Mouse (Mus musculus) liver, postnatal 0 days (tissue): ENCODE measurements around the gene Gtf2a1l. TPM values are rescaled to one million over a fixed set of nuclear protein-coding genes. Genes with fewer than 3 reads are reported as not detected.

Experiments used
- ATAC-seq: fragments of 200-750 bp; cut with Nextera tagmentation; 2 replicates; pipeline ENCODE4 v1.8.0; 2017; ENCODE audit warnings: mild to moderate bottlenecking, moderate library complexity
- DNase-seq: peaks from one replicate; pipeline ENCODE4 v3.0.0-alpha.2; 2016
- H3K27ac ChIP-seq: fragments of 300-500 bp; sonication (generic); 2 replicates; pipeline ENCODE4 v1.5.1; 2014; ENCODE audit warnings: antibody characterized with exemption, moderate library complexity, mild to moderate bottlenecking, low read depth
- H3K27me3 ChIP-seq: fragments of 300-500 bp; sonication (generic); 2 replicates; pipeline ENCODE4 v1.6.1; 2014; ENCODE audit warnings: low read length, control low read depth, mixed read lengths; ENCODE audit not compliant: insufficient read depth
- H3K36me3 ChIP-seq: fragments of 300-500 bp; sonication (generic); replicated peaks from 2 replicates; pipeline ENCODE4 v1.6.1; 2014; ENCODE audit warnings: mild to moderate bottlenecking, control low read depth, low read length, moderate library complexity, mixed read lengths; ENCODE audit not compliant: insufficient read depth
- H3K4me1 ChIP-seq: fragments of 300-500 bp; sonication (generic); 2 replicates; pipeline ENCODE4 v1.6.1; 2014; ENCODE audit warnings: antibody characterized with exemption, mild to moderate bottlenecking, control low read depth; ENCODE audit not compliant: insufficient read depth
- H3K4me2 ChIP-seq: fragments of 300-500 bp; sonication (generic); 2 replicates; pipeline ENCODE4 v1.6.1; 2014; ENCODE audit warnings: low read depth, mild to moderate bottlenecking, low read length, moderate library complexity, mixed read lengths
- H3K4me3 ChIP-seq: fragments of 300-500 bp; sonication (generic); 2 replicates; pipeline ENCODE4 v1.5.1; 2014; ENCODE audit warnings: low read depth, low read length
- H3K9ac ChIP-seq: fragments of 300-500 bp; sonication (generic); replicated peaks from 2 replicates; pipeline ENCODE4 v1.6.1; 2014; ENCODE audit warnings: mild to moderate bottlenecking, moderate library complexity
- H3K9me3 ChIP-seq: fragments of 300-500 bp; sonication (generic); 2 replicates; pipeline ENCODE4 v1.6.1; 2016; ENCODE audit warnings: mild to moderate bottlenecking, control low read depth, low read length, mixed read lengths
- CTCF ChIP-seq: sonication (generic); IDR thresholded peaks from 2 replicates; pipeline ENCODE4 v1.5.1; 2016; ENCODE audit warnings: antibody characterized with exemption, low read depth
- EP300 ChIP-seq: IDR thresholded peaks from 2 replicates; pipeline ENCODE4 v1.6.1; 2016; ENCODE audit warnings: antibody characterized with exemption, low read depth, mild to moderate bottlenecking
- WGBS: fragments of 180-500 bp; shearing (Covaris S2); extraction: QIAGEN DNeasy Blood & Tissue Kit; methylation state at CpG from one replicate; pipeline ENCODE4 v1.1.7; 2014; ENCODE audit not compliant: insufficient replicate concordance; 5-methylcytosine and 5-hydroxymethylcytosine counted together
- polyA plus RNA-seq: library from polyadenylated mRNA; unstranded; fragments of >200 nt; fragmentation: Nextera tagmentation; extraction: Ambion mirVana; gene quantifications from 2 replicates; pipeline ENCODE4 v1.2.1, GENCODE M21; 2015

Gtf2a1l gene
- polyA plus RNA-seq = not detected in 2 replicates

GRCm38 (mm10) chr17:88668452-88668851 is at the start of gene Gtf2a1l:
Gene Gtf2a1l (plus strand): TSS chr17:88668660.
- no peak within 1 kb of the TSS for H3K4me3 ChIP-seq
- H3K27ac ChIP-seq = no peak within 1 kb of the TSS
- H3K4me1 ChIP-seq = no peaks in the 10 kb centered on the region
- H3K4me2 ChIP-seq = no peak within 1 kb of the TSS
- 25% methylated on average over 21 of the region's 21 CpGs for WGBS
- no peaks in the 10 kb centered on the region for H3K36me3 ChIP-seq
- no peaks in the 10 kb centered on the region for H3K9me3 ChIP-seq
- H3K27me3 ChIP-seq = no peaks in the 10 kb centered on the region
- no peak within 1 kb of the TSS for H3K9ac ChIP-seq
- TF ChIP-seq CTCF (no peak), EP300 (no peak)
- peak; percentile 22 for DNase-seq
- 0 out of 2 replicates have a peak, but pooled peaks have one; percentile 17 for ATAC-seq

- H3K4me3 ChIP-seq = no peak overlapping the region
- no peaks in the 10 kb centered on the region for H3K9me3 ChIP-seq
- no peak overlapping the region for H3K4me2 ChIP-seq
- H3K36me3 ChIP-seq = no peaks in the 10 kb centered on the region
- ATAC-seq = 0 out of 2 replicates have a peak, but pooled peaks have one; percentile 19
- no peaks in the 10 kb centered on the region for H3K27me3 ChIP-seq
- TF ChIP-seq CTCF (no peak), EP300 (no peak)
- no peak overlapping the region for H3K9ac ChIP-seq
- DNase-seq = peak; percentile 38
- WGBS = 67% methylated on average over 4 of the region's 4 CpGs
- H3K27ac ChIP-seq = peak overlapping the region; percentile 41; the same call in 1 of the 2 replicates
- H3K4me1 ChIP-seq = no peaks in the 10 kb centered on the region
Observed at GRCm38 (mm10) chr17:88620935-88621334, 47.5 kb upstream of the Gtf2a1l start.

DNA sequence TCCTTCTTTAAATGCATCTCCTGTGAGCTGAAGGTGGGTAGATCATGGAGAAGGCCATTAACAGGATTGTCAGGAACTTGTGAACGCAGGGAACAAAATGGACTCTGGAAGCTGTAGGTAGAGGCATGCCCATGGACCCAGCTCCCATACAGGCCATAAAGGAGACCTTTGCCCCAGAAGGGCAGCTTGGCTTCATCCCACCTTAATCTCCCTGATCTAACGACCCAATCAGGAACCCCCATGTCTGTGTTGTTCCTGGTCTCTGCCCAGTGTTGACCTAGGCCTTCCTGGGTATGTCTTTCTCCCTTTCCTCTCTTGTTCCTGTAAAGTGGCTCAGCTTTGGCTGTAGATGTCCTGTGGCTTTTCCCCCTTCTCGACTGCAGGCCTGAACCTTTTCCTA is 47.1 kb upstream of the Gtf2a1l start:
- H3K27ac ChIP-seq = peak overlapping the region; percentile 41; the same call in 1 of the 2 replicates
- H3K36me3 ChIP-seq = no peaks in the 10 kb centered on the region
- no peak overlapping the region for H3K4me3 ChIP-seq
- no peaks in the 10 kb centered on the region for H3K9me3 ChIP-seq
- ATAC-seq (no peak), DNase-seq (no peak)
- H3K9ac ChIP-seq = no peak overlapping the region
- H3K27me3 ChIP-seq = no peaks in the 10 kb centered on the region
- no peaks in the 10 kb centered on the region for H3K4me1 ChIP-seq
- TF ChIP-seq EP300 (no peak), CTCF (no peak)
- H3K4me2 ChIP-seq = no peak overlapping the region
- WGBS = 48% methylated on average over 3 of the region's 3 CpGs

GRCm38 (mm10) chr17:88622711-88623110 is 45.7 kb upstream of the Gtf2a1l start:
- ATAC-seq (no peak), DNase-seq (no peak)
- H3K9me3 ChIP-seq = no peaks in the 10 kb centered on the region
- H3K36me3 ChIP-seq = no peaks in the 10 kb centered on the region
- H3K4me3 ChIP-seq = no peak overlapping the region
- no peak overlapping the region for H3K27ac ChIP-seq
- no peaks in the 10 kb centered on the region for H3K4me1 ChIP-seq
- H3K4me2 ChIP-seq = no peak overlapping the region
- TF ChIP-seq CTCF (no peak), EP300 (no peak)
- no peaks in the 10 kb centered on the region for H3K27me3 ChIP-seq
- 67% methylated on average over 1 of the region's 1 CpGs for WGBS
- no peak overlapping the region for H3K9ac ChIP-seq

DNA sequence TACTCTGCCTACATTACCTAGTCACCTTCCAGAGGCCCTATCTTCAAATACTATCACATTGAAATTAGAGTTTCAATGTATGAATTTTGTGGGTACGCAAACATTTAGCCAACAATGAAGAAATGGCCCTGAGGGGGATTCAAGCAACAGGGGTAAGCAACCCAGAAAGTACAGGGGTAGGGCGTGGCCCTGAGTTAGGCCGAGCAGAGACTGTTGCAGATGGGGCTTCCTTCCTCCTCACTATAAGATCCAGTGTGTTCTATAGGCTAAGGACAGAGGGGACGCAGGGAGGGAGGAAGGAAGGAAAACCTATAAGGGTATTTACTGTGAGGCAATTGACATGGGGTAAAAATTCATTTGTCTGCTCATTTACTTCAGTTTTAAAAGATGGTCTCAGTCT is 44.1 kb upstream of the Gtf2a1l start:
- H3K4me3 ChIP-seq = no peak overlapping the region
- H3K27me3 ChIP-seq = no peaks in the 10 kb centered on the region
- DNase-seq = no peak
- H3K36me3 ChIP-seq = no peaks in the 10 kb centered on the region
- H3K27ac ChIP-seq = no peak overlapping the region
- no peak overlapping the region for H3K4me2 ChIP-seq
- no peaks in the 10 kb centered on the region for H3K9me3 ChIP-seq
- H3K4me1 ChIP-seq = no peaks in the 10 kb centered on the region
- no peak for ATAC-seq
- no peak for TF ChIP-seq EP300
- no peak for TF ChIP-seq CTCF
- H3K9ac ChIP-seq = no peak overlapping the region
- WGBS = 63% methylated on average over 4 of the region's 4 CpGs

- ATAC-seq (no peak), DNase-seq (no peak)
- H3K27ac ChIP-seq = peak overlapping the region; percentile 19; the same call in 1 of the 2 replicates
- WGBS = 87% methylated on average over 13 of the region's 13 CpGs
- no peaks in the 10 kb centered on the region for H3K4me1 ChIP-seq
- H3K9me3 ChIP-seq = no peaks in the 10 kb centered on the region
- H3K36me3 ChIP-seq = no peaks in the 10 kb centered on the region
- H3K4me3 ChIP-seq = no peak overlapping the region
- TF ChIP-seq CTCF (no peak), EP300 (no peak)
- H3K4me2 ChIP-seq = no peak overlapping the region
- no peak overlapping the region for H3K9ac ChIP-seq
- no peaks in the 10 kb centered on the region for H3K27me3 ChIP-seq
Observed at GRCm38 (mm10) chr17:88625350-88625749, 43.1 kb upstream of the Gtf2a1l start.

GRCm38 (mm10) chr17:88625931-88626330 is 42.5 kb upstream of the Gtf2a1l start:
- peak; percentile 23; the same call in 1 of the 2 replicates for ATAC-seq
- Histone ChIP-seq H3K4me2 (0 out of 2 replicates have a peak overlapping the region, but pooled peaks have one; percentile 35), H3K9me3 (no peaks in the 10 kb centered on the region), H3K9ac (no peak overlapping the region), H3K4me3 (no peak overlapping the region), H3K27me3 (no peaks in the 10 kb centered on the region), H3K27ac (peak overlapping the region; percentile 62), H3K36me3 (no peaks in the 10 kb centered on the region), H3K4me1 (no peaks in the 10 kb centered on the region)
- 74% methylated on average over 7 of the region's 7 CpGs for WGBS
- TF ChIP-seq CTCF (no peak), EP300 (no peak)
- no peak for DNase-seq
